ENCODE assay signal across 8 mouse cellular contexts in the genomic region with DNA sequence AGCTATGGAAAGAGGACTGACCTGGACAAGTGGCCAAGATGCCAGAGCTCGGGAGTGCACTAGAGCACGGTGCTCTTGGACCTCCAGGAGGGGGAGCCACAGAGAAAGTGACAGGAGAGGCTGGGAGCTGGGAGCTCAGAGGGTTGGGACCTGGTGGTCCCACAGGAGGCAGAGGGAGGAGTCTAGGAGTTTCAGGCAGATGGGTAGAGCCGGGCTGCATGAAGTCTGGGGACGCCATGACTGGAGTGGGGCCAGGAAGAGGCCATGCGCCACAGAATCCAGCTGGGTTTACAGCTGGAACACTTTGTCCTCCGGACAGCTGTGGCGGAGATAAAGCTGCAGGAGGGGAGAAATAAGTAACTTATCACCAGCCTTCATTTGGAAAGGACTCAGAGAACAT. TPM values are rescaled to one million over a fixed set of nuclear protein-coding genes. Genes with fewer than 3 reads are reported as not detected.
DNase-seq lines count a peak whose midpoint lies in the region.

No protein-coding gene starts in this region.

- intact Hi-C loops in gastrocnemius, postnatal 14 days (cut with DNase I; ENCODE audit: low total_unique reads), result no loop called here

- peak; percentile 66 for DNase-seq in embryo, embryonic 10 days (ENCODE audit: low spot score)
- no peak for DNase-seq in embryo, embryonic 11 days
- DNase-seq in 3T3-L1 (ENCODE audit: low read depth, low spot score), result peak; percentile 24
- peak; percentile 38 for DNase-seq in gastrocnemius, postnatal 14 days
- DNase-seq in kidney, postnatal 25 days, result peak; percentile 39 to 79
- DNase-seq in yolk sac, embryonic 10.5 days (ENCODE audit: low spot score), result peak; percentile 37
- no peak for DNase-seq in thymus, postnatal 10 days (ENCODE audit: low spot score in 2 of 2)
- DNase-seq in natural killer cell, adult 2 months (ENCODE audit: low spot score in 2 of 2), result no peak

RNA-seq across cellular contexts. Expression of a gene that starts 25.9 kb away (rescaled TPM):
- total RNA-seq in gastrocnemius, postnatal 14 days (2021), result not detected

RNA-seq across cellular contexts. Expression of a gene that starts 26.5 kb away (rescaled TPM):
- total RNA-seq in gastrocnemius, postnatal 14 days (2021), result 1 to 10 TPM; 6.5 to 9.2 TPM

RNA-seq across cellular contexts. Expression of a gene that starts 33.5 kb away (rescaled TPM):
- not detected for total RNA-seq in gastrocnemius, postnatal 14 days (2021)

RNA-seq across cellular contexts. Expression of a gene that starts 36.1 kb away (rescaled TPM):
- total RNA-seq in gastrocnemius, postnatal 14 days (2021), result 100 to 1,000 TPM; 768 to 897 TPM

RNA-seq across cellular contexts. Expression of a gene that starts 43.5 kb away (rescaled TPM):
- 10 to 100 TPM; 80.1 to 84.0 TPM for total RNA-seq in gastrocnemius, postnatal 14 days (2021)

Comparison
In these comparisons a context has a peak if more than half of its experiments do, and no peak if none do; other contexts are left out.
1. DNase-seq: peak in embryo, embryonic 10 days (single experiment), 3T3-L1 (single experiment), gastrocnemius, postnatal 14 days (single experiment), kidney, postnatal 25 days (2 of 2) and yolk sac, embryonic 10.5 days (single experiment); none in embryo, embryonic 11 days (single experiment), thymus, postnatal 10 days (0 of 2) and natural killer cell, adult 2 months (0 of 2).